Mouse (Mus musculus): ENCODE results near the gene Ccnj. TPM values are rescaled to one million over a fixed set of nuclear protein-coding genes. Genes with fewer than 3 reads are reported as not detected.

Gene Ccnj
- total RNA-seq, 2 experiments from 2014 or later = 2.9 to 3.8 TPM

DNA sequence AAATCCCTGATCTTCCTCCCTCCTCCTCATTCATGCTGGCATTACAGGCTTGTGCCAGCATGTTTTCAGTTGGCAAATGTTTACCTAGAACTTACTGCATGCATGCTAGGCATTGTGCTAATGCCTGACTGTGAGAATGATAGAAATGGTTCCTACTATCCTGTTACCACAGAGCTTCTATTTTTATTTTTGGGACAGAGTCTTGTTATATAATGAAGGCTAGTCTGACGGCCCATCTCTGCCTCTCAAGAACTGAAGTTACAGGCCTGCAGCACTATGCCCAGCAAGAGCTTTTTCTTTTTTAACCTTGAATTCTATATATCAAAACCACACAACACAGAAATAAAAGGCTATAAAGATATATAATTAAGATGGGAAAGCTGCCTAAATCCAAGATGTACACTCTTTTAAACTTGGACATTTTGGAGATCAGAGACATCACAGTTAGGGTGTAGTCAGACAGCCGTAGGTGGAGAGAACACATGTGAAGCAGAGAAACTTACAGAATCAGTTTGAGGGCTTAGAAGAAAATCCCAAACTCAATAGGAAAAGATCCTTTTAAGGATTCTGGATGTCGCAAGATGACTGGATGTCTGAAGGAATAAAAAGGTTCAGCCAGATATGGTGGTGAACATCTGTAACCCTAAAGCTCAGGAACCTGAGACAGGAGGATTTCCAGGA lies 38.5 kb downstream of the Ccnj start:
- no peak for TF ChIP-seq CTCF (IDR thresholded peaks at IDR 0.05)
- intact Hi-C loops (cut with DNase I) = no loop called here
- DNase-seq = no peak

DNA sequence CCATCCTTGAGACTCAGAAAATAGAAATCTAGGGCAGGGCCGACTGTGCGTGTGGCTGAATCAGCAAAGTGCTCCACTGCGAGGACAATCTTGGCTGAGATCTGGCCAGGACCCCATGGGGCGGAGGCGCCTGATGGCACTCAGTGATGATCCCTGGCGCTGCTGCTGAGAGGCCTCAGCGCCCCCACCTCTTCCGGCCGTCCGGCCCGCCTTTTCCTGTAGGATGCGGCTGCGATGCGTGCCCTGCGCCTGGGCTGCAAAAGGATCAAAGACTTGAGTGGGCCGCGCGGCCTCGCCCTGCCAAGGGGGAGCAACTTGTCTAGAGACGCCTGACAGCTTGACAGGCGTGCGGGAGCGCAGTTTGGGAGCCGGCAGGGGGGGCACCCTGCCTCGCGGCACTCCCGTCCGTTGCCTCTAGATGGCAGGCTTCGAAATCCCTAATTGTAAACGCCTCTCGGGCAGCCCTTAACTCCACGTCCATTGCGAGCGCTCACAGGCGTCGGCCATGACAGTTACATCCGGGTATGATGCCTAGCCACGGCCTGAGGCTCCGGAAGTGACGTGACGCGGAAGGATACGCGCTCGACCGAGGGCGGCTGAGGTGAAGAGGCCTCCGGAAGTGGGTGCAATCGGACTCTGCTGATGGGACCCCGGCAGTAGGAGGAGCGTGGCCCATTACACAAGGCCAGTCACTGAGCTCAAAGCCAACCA lies 42.0 kb downstream of the Ccnj start:
- H3K4me3 ChIP-seq = peak overlapping the region; percentile 81
- intact Hi-C loops (cut with DNase I) = loop anchor here (1.0 kb wide), 1 partner anchor 21 kb away; the partner anchor contains the start of gene Zfp518a
- peak; percentile 92 for DNase-seq
- peak; percentile 63 for TF ChIP-seq CTCF (IDR thresholded peaks at IDR 0.05)
- H3K27ac ChIP-seq = peak overlapping the region; percentile 77

More for the DNA sequence above, 38.5 kb downstream of the Ccnj start:
- Histone ChIP-seq H3K27ac (no peak overlapping the region), H3K4me3 (no peak overlapping the region)

DNA sequence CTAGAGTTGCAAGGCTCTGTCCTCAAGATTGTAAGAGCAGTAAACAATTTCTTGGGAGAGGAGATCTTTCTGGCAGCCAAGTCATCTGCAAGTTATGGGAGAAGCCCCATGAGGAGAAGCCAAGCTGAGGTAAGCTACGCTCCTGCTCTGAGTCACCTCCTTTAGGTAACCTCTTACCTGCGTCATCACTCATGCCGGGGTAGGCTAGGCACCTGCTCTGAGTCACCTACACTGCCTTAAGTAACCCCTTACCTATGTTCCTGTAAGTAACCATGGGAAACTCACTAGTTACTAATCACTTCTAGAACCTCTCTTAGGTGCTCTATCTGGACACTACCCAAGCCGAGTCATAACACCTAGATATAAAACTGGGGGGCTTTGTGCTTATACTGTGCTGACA lies 50.6 kb downstream of the Ccnj start:
- no peak overlapping the region for H3K27ac ChIP-seq
- H3K4me3 ChIP-seq = no peak overlapping the region
- DNase-seq = no peak
- TF ChIP-seq CTCF (IDR thresholded peaks at IDR 0.05) = no peak
- intact Hi-C loops (cut with DNase I) = no loop called here

DNA sequence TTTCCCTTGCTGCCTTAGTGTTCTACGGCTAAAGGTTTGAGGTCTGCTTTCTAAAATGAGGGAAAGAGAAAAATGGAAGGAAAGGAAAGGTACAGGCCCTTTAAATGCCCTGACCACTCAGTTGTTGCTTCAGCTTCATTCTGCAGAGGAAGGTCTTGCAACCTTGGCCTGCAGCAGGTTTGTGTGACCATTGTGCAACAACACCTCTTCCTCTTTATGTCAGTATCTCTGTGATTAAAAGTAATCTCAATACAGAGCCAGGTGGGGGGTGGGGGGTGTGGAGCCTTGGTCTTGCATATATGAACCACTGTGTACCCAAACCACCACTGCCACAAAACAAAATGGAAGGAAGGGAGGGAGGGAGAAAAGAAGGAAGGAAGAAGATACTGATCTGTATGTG lies 57.8 kb downstream of the Ccnj start:
- Histone ChIP-seq H3K27ac (no peak overlapping the region), H3K4me3 (no peak overlapping the region)
- intact Hi-C loops (cut with DNase I) = no loop called here
- no peak for TF ChIP-seq CTCF (IDR thresholded peaks at IDR 0.05)
- no peak for DNase-seq

DNA sequence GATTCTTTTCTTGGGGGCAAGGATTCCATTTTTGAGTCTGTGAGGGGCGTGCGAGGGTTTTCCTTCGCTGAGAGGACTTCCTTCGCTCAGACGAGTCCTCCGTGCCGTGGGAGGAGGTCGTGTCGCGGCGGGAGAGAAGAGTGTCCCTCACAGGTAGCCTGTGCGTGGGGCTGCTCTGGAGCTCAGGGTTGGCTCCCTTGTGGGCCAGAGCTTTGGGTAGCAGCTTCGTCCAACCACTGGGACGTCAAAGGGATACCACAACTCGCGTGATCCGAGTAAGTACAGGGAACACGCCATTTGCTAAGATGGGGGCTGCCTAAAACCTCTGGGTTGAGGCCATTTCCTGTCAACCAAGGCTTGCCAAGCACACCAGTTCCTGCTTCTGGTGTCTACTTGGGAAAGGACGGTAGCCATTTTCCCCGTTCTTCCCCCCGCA lies 63.0 kb downstream of the Ccnj start:
- Histone ChIP-seq H3K4me3 (peak overlapping the region; percentile 76), H3K27ac (peak overlapping the region; percentile 90)
- intact Hi-C loops (cut with DNase I) = loop anchor here (1.0 kb wide), 1 partner anchor 21 kb away; no protein-coding TSS in a partner anchor
- no peak for DNase-seq
- TF ChIP-seq CTCF (IDR thresholded peaks at IDR 0.05) = no peak

- H3K4me3 ChIP-seq = peak within 1 kb of the TSS; percentile 76
Measured at GRCm38 (mm10) chr19:40894519-40895392, 63.7 kb downstream of the Ccnj start, which contains the start of gene Zfp518a. TSS of gene Zfp518a (plus strand) at chr19:40894705.

GRCm38 (mm10) chr19:40895393-40895703 lies 64.3 kb downstream of the Ccnj start:
- intact Hi-C loops (cut with DNase I) = no loop called here
- peak overlapping the region; percentile 76 for H3K4me3 ChIP-seq
- TF ChIP-seq CTCF (IDR thresholded peaks at IDR 0.05) = no peak
- H3K27ac ChIP-seq = peak overlapping the region; percentile 90
- DNase-seq = no peak

More at GRCm38 (mm10) chr19:40894519-40895392, 63.7 kb downstream of the Ccnj start, which contains the start of gene Zfp518a:
- H3K27ac ChIP-seq = peak within 1 kb of the TSS; percentile 90
- peak; percentile 92 for DNase-seq
- TF ChIP-seq CTCF (IDR thresholded peaks at IDR 0.05) = no peak
- intact Hi-C loops (cut with DNase I) = loop anchor here (1.0 kb wide), 1 partner anchor 21 kb away; no protein-coding TSS in a partner anchor

Small RNAs within 50 kb of the gene (microRNA-seq; reads per million reads assigned to microRNA genes)
- not detected for gene Mir8092

Other genes starting within 250 kb of the Ccnj start
- 1 to 10 TPM; 3.5 to 5.0 TPM for gene Aldh18a1, start 242.8 kb upstream of the Ccnj start, total RNA-seq (2021)
- gene Tctn3, start 219.0 kb upstream of the Ccnj start, total RNA-seq (2021) = 1 to 10 TPM; 2.6 to 2.8 TPM
- gene Entpd1, start 218.9 kb upstream of the Ccnj start, total RNA-seq (2021) = 10 to 100 TPM; 10.0 to 12.9 TPM
- gene Cc2d2b, start 82.5 kb upstream of the Ccnj start, total RNA-seq (2021) = not detected
- gene Zfp518a, start 63.4 kb downstream of the Ccnj start, total RNA-seq (2021) = 1 to 10 TPM; 5.2 to 5.6 TPM
- gene Blnk, start 163.3 kb downstream of the Ccnj start, total RNA-seq (2021) = 1 to 10 TPM in 1 of 2 experiments, under 1 TPM in 1; 0.86 to 1.2 TPM
- gene Dntt, start 198.0 kb downstream of the Ccnj start, total RNA-seq (2021) = not detected
- gene Opalin, start 245.8 kb downstream of the Ccnj start, total RNA-seq (2021) = not detected